Mouse (Mus musculus) heart, adult 18-20 months (tissue): ENCODE results near the gene Lrrc3c. TPM values are rescaled to one million over a fixed set of nuclear protein-coding genes. Genes with fewer than 3 reads are reported as not detected.
"Not testable (repeated sequence)": the region's sequence is repeated elsewhere in the genome, so short reads cannot be mapped to it uniquely, and the experiment has no call there.

Source experiments
- DNase-seq, 2 experiments: peaks; one replicate each; pipeline ENCODE4 v3.0.0; 2021 to 2022; ENCODE audit warnings: mixed read lengths in 1 of 2
- total RNA-seq, 2 experiments: library from RNA; stranded (reverse); gene quantifications; 2 replicates each; pipeline ENCODE4 v1.2.3; 2021

The Lrrc3c gene
- total RNA-seq, 2 experiments from 2014 or later = not detected

DNA sequence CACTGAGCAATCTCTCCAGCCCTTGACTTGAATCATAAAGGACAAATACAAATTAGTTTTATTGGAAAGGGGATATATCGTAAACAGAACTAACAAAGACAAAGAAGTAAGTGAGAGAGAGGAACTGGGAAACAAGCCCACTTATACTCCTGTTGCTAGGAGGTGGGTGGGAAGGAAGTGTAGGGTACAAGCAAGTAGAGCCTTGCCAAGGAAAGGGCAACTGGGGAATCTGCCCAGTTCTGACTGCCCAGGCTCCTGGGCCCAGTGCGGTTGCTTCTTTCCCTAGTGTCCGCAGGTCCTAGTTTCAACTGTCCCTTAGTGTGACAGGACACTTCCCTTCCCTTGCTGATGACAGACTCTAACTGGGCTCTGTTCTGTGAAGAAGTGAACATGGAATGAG lies 30.6 kb downstream of the Lrrc3c start:
- DNase-seq = no peak

GRCm38 (mm10) chr11:98630646-98631045 lies 32.6 kb downstream of the Lrrc3c start:
- no peak for DNase-seq

GRCm38 (mm10) chr11:98635312-98635970 lies 37.4 kb downstream of the Lrrc3c start:
- not testable (repeated sequence) for DNase-seq

DNA sequence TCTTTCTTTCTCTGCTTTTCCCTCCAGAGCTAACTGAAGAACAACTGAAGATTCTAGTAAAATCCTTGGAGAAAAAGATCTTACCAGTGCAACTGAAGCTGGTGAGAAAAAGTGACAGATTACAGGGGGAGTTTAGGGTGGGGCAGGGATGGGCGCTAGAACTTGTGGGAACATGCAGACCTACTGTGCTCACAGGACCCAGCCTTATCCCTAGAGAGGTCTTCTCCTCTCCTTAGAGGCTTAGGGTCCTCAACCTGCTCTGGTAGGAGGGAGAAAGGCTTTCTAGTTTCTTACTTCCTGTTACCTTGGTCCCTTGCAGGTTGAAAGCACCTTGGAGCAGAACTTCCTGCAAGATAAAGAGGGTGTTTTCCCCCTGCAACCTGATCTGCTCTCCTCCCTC lies 39.4 kb downstream of the Lrrc3c start:
- DNase-seq = no peak

- DNase-seq = no peak
These were observed 42.0 kb downstream of the Lrrc3c start for GRCm38 (mm10) chr11:98640091-98640490.

DNA sequence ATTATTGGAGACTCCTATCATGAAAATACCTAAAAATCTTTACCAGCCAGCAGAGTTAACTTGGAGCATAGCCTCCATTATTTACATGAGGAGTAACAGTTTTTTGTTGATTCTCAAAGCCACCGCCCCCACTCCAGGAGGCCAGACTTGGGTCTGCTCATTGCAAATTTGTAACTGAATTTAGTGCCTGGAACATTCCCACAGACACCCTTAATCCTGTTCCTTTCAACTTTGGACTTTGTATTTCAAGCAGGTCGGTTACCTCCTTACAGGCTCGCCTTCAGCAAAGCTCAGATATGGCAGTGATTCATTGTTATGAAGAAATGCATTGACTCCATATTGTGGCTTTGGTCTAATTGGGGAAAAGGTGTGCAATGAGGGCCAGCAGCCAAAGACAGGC lies 46.7 kb downstream of the Lrrc3c start:
- DNase-seq = no peak

GRCm38 (mm10) chr11:98645946-98646345 lies 47.9 kb downstream of the Lrrc3c start:
- no peak for DNase-seq

DNA sequence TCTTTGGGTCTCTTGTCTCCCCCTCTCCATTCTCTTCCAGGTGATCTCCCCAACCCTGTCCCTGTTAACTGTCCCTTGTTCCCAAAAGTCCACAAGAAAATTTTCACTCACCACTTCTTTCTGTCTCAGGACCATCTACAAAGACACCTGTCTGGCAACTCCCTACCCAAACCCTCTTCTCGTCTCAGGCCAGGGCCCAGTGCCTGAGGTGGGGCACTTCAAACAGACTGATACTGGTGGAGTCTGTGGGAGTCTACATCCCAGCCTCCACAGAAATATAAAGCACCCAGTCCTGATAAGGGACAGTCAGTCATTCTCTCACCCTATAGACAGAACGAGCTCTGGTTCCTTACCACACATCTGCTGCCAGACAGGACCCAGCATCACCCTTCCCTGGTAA lies 48.4 kb downstream of the Lrrc3c start, which contains the start of gene Gsdma2:
TSS of gene Gsdma2 (plus strand) at position 301 of the 400 bp plus-strand sequence.
- no peak for DNase-seq

Other genes with a start within 250 kb of the Lrrc3c start
- gene Ppp1r1b, start 249.9 kb upstream of the Lrrc3c start, total RNA-seq = 1 to 10 TPM; 4.3 to 5.1 TPM
- gene Stard3, start 239.9 kb upstream of the Lrrc3c start, total RNA-seq = 10 to 100 TPM; 15.8 to 20.6 TPM
- 1,000 to 10,000 TPM; 1,636 to 2,096 TPM for gene Tcap, start 214.5 kb upstream of the Lrrc3c start, total RNA-seq
- gene Pnmt, start 211.8 kb upstream of the Lrrc3c start, total RNA-seq = under 1 TPM; 0.84 to 0.90 TPM
- gene Pgap3, start 197.8 kb upstream of the Lrrc3c start, total RNA-seq = 1 to 10 TPM; 8.1 to 9.1 TPM
- 1 to 10 TPM; 5.6 to 5.9 TPM for gene Erbb2, start 185.8 kb upstream of the Lrrc3c start, total RNA-seq
- 10 to 100 TPM; 63.9 to 65.9 TPM for gene Mien1, start 159.3 kb upstream of the Lrrc3c start, total RNA-seq
- gene Grb7, start 151.9 kb upstream of the Lrrc3c start, total RNA-seq = under 1 TPM; 0.21 to 0.30 TPM
- gene Ikzf3, start 52.3 kb upstream of the Lrrc3c start, total RNA-seq = 1 to 10 TPM in 1 of 2 experiments, under 1 TPM in 1; 0.89 to 5.0 TPM
- not detected for gene Zpbp2, start 47.2 kb upstream of the Lrrc3c start, total RNA-seq
- gene Ormdl3, start 10.9 kb upstream of the Lrrc3c start, total RNA-seq = 10 to 100 TPM; 42.6 to 47.5 TPM
- gene Gm12355, start 27.4 kb downstream of the Lrrc3c start, total RNA-seq = 10 to 100 TPM in 1 of 2 experiments, 1 to 10 TPM in 1; 6.6 to 10.4 TPM
- 1 to 10 TPM; 3.0 to 3.1 TPM for gene Gsdma3, start 28.1 kb downstream of the Lrrc3c start, total RNA-seq
- gene Gsdma2, start 48.5 kb downstream of the Lrrc3c start, total RNA-seq = not detected
- gene Gsdma, start 66.1 kb downstream of the Lrrc3c start, total RNA-seq = under 1 TPM; 0.10 TPM
- gene Psmd3, start 84.3 kb downstream of the Lrrc3c start, total RNA-seq = 100 to 1,000 TPM in 1 of 2 experiments, 10 to 100 TPM in 1; 99.2 to 107 TPM
- gene Csf3, start 103.0 kb downstream of the Lrrc3c start, total RNA-seq = not detected
- 10 to 100 TPM; 42.0 to 44.2 TPM for gene Med24, start 131.1 kb downstream of the Lrrc3c start, total RNA-seq
- 100 to 1,000 TPM in 1 of 2 experiments, 10 to 100 TPM in 1; 99.7 to 103 TPM for gene Thra, start 142.3 kb downstream of the Lrrc3c start, total RNA-seq
- 10 to 100 TPM; 54.2 to 67.6 TPM for gene Nr1d1, start 177.0 kb downstream of the Lrrc3c start, total RNA-seq
- gene Msl1, start 197.2 kb downstream of the Lrrc3c start, total RNA-seq = 10 to 100 TPM; 71.7 to 73.3 TPM
- 10 to 100 TPM; 17.2 to 19.3 TPM for gene Casc3, start 206.6 kb downstream of the Lrrc3c start, total RNA-seq
- under 1 TPM; 0.72 to 0.82 TPM for gene Rapgefl1, start 238.5 kb downstream of the Lrrc3c start, total RNA-seq